Mouse (Mus musculus) embryonic fibroblast, embryonic 13.5 days (primary cell): ENCODE data around the gene Olfr374.

Experiments
- CTCF ChIP-seq: IDR thresholded peaks from 2 replicates; pipeline ENCODE4 v1.5.1; 2011; ENCODE audit warnings: mild to moderate bottlenecking, control low read depth, low read length, moderate library complexity, borderline replicate concordance; ENCODE audit not compliant: insufficient read depth
- POLR2A ChIP-seq: IDR thresholded peaks from 2 replicates; pipeline ENCODE4 v1.6.1; 2011; ENCODE audit warnings: low read depth, mild to moderate bottlenecking, control low read depth, low read length, moderate library complexity

- TF ChIP-seq CTCF (no peak), POLR2A (no peak)
Measured at GRCm38 (mm10) chr8:72106740-72107139, at the start of gene Olfr374.
